Mouse (Mus musculus): ENCODE data around the gene Cog8.

The Cog8 gene

GRCm38 (mm10) chr8:107056076-107056972 lies at the start of gene Cog8, which contains the start of gene Nip7:
TSS of gene Cog8 (minus strand) at chr8:107056689.
TSS of gene Nip7 (plus strand) at chr8:107056877.
- POLR2A ChIA-PET: interaction anchor here in 3 of 4 experiments (0.9 to 7.9 kb wide), 23 partner anchors 8 to 169 kb away, joined by 3 to 62 read pairs (median 4); partner anchors contain the start of genes Pdf (in 3 of the 3), Tmed6 (in 1 of the 3) and Utp4 (in 1 of the 3)
- CTCF ChIA-PET: interaction anchor here in 1 of 4 experiments (0.6 to 1.2 kb wide), 2 partner anchors 25 to 178 kb away, joined by 3 read pairs; partner anchors contain the start of gene Vps4a

- ChIA-PET POLR2A (interaction anchor here (0.6 to 2.1 kb wide), 29 partner anchors 8 to 897 kb away, joined by 3 to 7 read pairs (median 3); partner anchors contain the start of genes Nqo1 (in 3 of the 4), Cog8 (in 1 of the 4), Nfat5 (in 1 of the 4) and Nip7 (in 1 of the 4)), CTCF (interaction anchor here (0.5 to 2.1 kb wide), 46 partner anchors 8 to 697 kb away, joined by 3 to 20 read pairs (median 3); partner anchors contain the start of gene Nob1 (in 2 of the 4))
Measured at GRCm38 (mm10) chr8:107104547-107104946, 48.1 kb upstream of the Cog8 start.

DNA sequence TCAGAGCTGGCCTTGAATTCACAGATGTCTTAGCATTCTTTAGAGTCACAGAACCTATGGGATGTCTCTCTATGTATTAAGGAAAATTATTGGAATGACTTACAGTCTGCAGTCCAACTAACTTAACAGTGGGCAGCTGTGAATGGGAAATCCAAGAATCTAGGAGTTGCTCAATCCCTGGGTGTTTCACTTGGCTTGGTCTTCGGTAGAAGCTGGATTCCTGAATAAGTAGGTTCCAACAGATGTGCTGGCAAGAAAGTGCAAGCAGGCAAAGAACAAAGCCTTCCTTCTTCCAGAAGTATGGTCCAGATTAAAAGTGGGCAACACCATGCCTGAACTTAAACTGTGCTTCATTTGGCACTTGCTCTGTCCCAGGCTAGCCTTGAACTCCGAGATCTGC lies 44.1 kb upstream of the Cog8 start:
- CTCF ChIA-PET: interaction anchor here in 1 of 4 experiments (0.9 kb wide), 1 partner anchor 30 kb away, joined by 7 read pairs; no protein-coding TSS in a partner anchor
- POLR2A ChIA-PET: interaction anchor here in 2 of 4 experiments (0.8 to 5.6 kb wide), 3 partner anchors 9 to 15 kb away, joined by 3 to 25 read pairs (median 3); no protein-coding TSS in a partner anchor

GRCm38 (mm10) chr8:107096366-107097036 lies 40.0 kb upstream of the Cog8 start, which contains the start of gene Terf2:
TSS of gene Terf2 (minus strand) at chr8:107096547.
- POLR2A ChIA-PET: interaction anchor here in 3 of 4 experiments (0.6 to 5.6 kb wide), 11 partner anchors 10 to 307 kb away, joined by 3 to 26 read pairs (median 6); partner anchors contain the start of gene Nqo1 (in 1 of the 3)
- CTCF ChIA-PET: interaction anchor here in 1 of 4 experiments (1.2 kb wide), 1 partner anchor 13 kb away, joined by 5 read pairs; no protein-coding TSS in a partner anchor

DNA sequence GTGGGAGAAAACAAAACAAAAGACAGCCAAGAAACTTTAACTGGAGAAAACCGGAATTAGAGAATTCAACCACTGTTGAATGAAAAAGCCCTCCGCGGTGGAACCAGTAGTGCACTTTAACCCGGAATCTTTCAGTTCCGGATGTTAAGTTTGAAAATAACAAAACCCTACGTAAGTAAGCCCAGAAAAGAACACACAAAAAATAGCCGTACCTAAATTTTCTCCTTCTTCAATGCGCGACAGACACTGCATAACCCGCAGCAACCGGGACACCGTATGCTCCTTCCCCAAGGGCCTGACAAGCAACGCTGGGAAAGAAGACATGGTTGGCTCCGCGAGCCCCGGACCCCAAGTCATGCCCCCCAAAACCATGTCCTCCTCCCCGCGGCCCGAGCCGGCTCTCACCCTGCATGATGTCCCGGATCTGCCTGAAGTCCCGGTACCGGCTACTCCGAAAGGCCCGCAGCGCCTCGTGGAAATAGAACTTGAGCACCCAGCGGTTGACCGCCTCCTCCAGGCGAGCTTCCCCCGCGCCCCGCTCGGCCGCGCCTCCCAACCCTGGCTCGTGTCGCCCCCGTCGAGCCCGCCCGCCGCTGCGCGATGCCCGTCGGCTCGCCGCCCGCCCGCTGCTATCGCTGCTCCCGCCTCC lies 39.4 kb upstream of the Cog8 start:
- ChIA-PET POLR2A (interaction anchor here in 3 of 4 experiments (0.6 to 5.3 kb wide), 9 partner anchors 8 to 93 kb away, joined by 3 to 26 read pairs (median 5); partner anchors contain the start of gene Pdf (in 1 of the 3)), CTCF (interaction anchor here in 1 of 4 experiments (1.0 to 2.2 kb wide), 2 partner anchors 8 to 11 kb away, joined by 3 to 10 read pairs; no protein-coding TSS in a partner anchor)

DNA sequence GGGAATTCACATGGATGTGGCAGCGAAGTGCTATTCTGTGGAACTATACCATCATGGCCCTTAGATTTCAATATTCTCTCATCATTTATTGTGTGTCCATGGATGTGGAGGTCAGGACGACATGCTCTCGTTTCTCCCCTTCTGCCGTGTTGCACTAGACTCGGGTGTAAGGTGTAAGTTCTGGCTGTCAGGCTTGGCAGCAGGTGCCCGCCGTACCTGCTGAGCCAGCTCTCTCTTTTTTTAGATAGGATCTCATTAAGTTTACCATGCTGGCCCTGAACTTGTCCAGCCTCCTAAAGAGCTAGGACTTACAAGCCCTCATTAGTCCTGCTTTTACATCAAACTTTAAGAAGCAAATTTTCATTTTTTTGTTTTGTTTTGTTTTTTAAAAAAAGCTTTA lies 34.0 kb upstream of the Cog8 start:
- CTCF ChIA-PET: interaction anchor here in 1 of 4 experiments (0.6 kb wide), 1 partner anchor 364 kb away, joined by 3 read pairs; no protein-coding TSS in a partner anchor
- POLR2A ChIA-PET: interaction anchor here in 3 of 4 experiments (0.6 to 6.3 kb wide), 8 partner anchors 14 to 233 kb away, joined by 3 to 30 read pairs (median 3); no protein-coding TSS in a partner anchor

DNA sequence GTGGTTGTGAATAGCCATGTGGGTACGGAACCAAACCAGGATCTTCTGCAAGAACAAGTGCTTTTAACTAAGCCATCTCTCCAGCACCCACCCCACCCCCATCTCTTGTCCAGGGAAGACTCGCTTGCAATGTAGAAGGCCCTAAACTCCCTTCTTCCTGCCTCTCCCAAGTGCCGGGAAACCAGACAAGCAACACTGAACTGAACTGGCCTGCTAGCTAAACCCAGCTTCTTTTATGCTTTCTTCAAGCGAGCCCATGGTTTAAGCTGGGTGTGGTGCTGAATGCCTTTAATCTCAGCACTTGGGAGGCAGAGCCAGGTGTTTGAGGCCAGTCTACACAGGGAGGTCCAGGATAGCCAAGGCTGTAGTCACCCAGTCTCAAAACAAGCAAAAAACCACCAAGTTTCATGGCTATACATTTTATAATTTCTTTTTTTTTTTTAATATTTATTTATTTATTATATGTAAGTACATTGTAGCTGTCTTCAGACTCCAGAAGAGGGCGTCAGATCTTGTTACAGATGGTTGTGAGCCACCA lies 32.1 kb upstream of the Cog8 start:
- POLR2A ChIA-PET: interaction anchor here (0.6 to 6.3 kb wide), 26 partner anchors 7 to 469 kb away, joined by 3 to 34 read pairs (median 4); partner anchors contain the start of genes Tmed6 (in 2 of the 4), Nqo1 (in 1 of the 4), Pdf (in 1 of the 4) and Terf2 (in 1 of the 4)
- CTCF ChIA-PET: interaction anchor here in 3 of 4 experiments (0.5 to 2.0 kb wide), 13 partner anchors 16 to 567 kb away, joined by 3 to 11 read pairs (median 4); partner anchors contain the start of gene Vps4a (in 1 of the 3)

DNA sequence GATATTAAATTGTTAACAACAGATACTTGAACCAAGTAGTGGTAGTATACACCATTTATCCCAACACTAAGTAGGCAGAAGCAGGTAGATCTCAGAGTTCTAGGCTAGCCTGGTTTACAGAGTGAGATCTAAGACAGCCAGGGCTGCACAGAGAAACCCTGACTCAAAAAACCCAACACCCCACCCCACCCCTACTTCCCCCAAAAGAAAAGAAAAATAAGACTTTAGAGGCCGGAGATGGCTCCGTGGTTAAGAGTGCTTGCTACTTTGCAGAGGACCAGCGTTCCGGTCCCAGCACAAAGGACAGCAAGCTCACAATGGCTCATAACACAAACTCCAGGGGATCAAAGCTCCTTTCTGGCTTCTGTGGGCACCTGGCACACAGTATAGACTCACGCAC lies 29.5 kb upstream of the Cog8 start:
- POLR2A ChIA-PET: interaction anchor here in 3 of 4 experiments (0.5 to 6.3 kb wide), 27 partner anchors 9 to 503 kb away, joined by 3 to 34 read pairs (median 3); partner anchors contain the start of genes Nqo1 (in 1 of the 3), Pdf (in 1 of the 3), Terf2 (in 1 of the 3) and Tmed6 (in 1 of the 3)
- CTCF ChIA-PET: interaction anchor here (0.6 to 3.8 kb wide), 30 partner anchors 8 to 525 kb away, joined by 3 to 24 read pairs (median 6); partner anchors contain the start of genes Nob1 (in 1 of the 4), Pdf (in 1 of the 4) and Vps4a (in 1 of the 4)

GRCm38 (mm10) chr8:107085358-107085757 lies 28.9 kb upstream of the Cog8 start:
- ChIA-PET CTCF (interaction anchor here (0.6 to 3.8 kb wide), 47 partner anchors 9 to 524 kb away, joined by 3 to 24 read pairs (median 4); partner anchors contain the start of genes Pdf (in 2 of the 4), Nob1 (in 1 of the 4) and Vps4a (in 1 of the 4)), POLR2A (interaction anchor here in 3 of 4 experiments (0.7 to 6.3 kb wide), 22 partner anchors 9 to 271 kb away, joined by 3 to 34 read pairs (median 3); partner anchors contain the start of genes Pdf (in 1 of the 3), Terf2 (in 1 of the 3) and Tmed6 (in 1 of the 3))

GRCm38 (mm10) chr8:107076239-107076888 lies 19.9 kb upstream of the Cog8 start:
- POLR2A ChIA-PET: interaction anchor here in 2 of 4 experiments (1.3 to 4.1 kb wide), 5 partner anchors 8 to 15 kb away, joined by 4 to 34 read pairs (median 8); partner anchors contain the start of gene Tmed6 (in 1 of the 2)
- CTCF ChIA-PET: interaction anchor here in 3 of 4 experiments (0.9 to 4.1 kb wide), 4 partner anchors 9 to 30 kb away, joined by 3 to 24 read pairs (median 6); no protein-coding TSS in a partner anchor

DNA sequence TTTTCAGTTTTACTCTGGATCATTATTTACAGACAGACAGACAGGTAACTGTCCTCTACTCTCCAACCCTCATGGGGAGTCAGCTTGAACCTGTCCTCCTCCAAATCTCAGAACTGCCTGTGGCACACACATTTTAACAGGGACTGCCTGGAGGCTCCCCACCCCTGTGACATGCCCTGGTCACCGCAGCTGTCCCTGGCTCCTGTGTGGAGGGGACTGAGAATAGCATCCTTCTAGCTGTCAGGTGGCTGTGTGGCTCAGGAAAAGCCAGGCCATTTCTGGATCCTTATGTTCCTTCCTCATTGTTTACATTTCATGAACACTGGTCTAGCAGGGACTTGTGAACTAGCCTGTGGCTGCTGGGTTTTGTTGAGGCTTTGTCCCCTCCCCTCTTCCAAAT lies 17.6 kb upstream of the Cog8 start:
- ChIA-PET POLR2A (interaction anchor here in 3 of 4 experiments (0.7 to 4.1 kb wide), 13 partner anchors 8 to 115 kb away, joined by 3 to 34 read pairs (median 3); partner anchors contain the start of genes Pdf (in 1 of the 3) and Tmed6 (in 1 of the 3)), CTCF (interaction anchor here in 2 of 4 experiments (1.1 to 4.1 kb wide), 3 partner anchors 11 to 12 kb away, joined by 4 to 24 read pairs (median 6); no protein-coding TSS in a partner anchor)

DNA sequence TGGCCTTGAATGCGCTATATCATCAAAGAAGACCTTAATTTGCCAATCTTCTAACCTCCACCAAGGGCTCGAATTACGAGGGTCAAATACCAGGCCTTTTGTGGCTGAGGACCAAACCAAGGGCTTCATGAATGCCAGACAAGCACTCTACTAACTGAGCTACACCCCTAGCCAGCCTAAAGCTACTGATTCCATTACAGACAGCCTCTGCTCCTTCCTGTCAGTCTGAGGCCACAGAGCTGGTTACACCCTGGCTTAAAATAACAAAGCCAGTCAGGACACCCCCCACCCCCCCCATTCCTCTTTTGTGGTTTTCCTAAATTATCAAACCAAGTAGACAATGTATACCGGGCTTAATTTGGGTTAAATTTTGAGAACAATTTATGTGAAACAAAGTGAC lies 17.2 kb upstream of the Cog8 start:
- ChIA-PET POLR2A (interaction anchor here in 3 of 4 experiments (0.7 to 4.1 kb wide), 10 partner anchors 9 to 115 kb away, joined by 3 to 34 read pairs (median 4); partner anchors contain the start of gene Pdf (in 1 of the 3)), CTCF (interaction anchor here in 2 of 4 experiments (1.1 to 1.4 kb wide), 2 partner anchors 12 kb away, joined by 4 to 6 read pairs; no protein-coding TSS in a partner anchor)

DNA sequence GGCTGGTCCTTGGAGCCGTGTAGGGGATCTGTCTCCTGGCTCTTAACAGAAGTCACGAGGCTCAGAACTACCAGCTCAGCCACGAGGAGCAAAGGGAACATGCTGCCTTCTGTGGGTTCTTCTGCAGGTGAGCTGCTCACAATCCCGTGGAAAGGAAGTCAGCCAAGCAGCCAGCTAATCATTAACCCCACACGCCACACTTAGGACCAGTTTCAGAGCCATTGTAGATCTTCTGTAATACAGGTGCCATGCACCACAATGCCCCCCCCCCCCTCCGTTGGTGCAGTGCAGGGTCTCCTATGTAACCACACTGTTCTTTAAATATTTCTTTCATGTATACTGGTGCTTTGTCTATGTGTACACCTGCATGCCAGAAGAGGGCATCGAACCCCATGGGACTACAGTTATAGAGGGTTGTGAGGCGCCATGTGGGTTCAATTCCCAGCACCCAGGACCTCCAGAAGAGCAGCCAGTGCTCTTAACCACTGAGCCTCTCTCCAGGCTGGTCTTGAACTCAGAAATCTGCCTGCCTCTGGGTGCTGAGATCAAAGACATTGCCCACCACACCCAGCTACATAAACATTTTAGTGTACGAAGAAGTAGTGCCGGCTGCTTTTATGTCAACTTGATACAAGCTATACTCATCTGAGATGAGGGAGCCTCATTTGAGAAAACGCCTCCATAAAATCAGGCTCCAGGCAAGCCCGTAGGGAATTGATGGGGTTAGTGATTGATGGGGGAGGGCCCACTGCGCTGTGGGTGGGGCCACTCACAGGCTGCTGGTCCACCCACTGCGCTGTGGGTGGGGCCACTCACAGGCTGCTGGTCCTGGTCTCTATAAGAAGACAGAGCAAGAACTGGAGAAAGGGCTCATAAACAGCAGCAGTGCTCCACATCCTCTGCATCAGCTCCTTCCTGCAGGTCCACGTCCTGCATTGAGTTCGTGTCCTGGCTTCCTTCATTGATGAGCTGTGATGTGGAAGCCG lies 9.3 kb upstream of the Cog8 start, which contains the start of gene Tmed6:
Gene Tmed6 (minus strand): TSS at position 134 of the 986 bp plus-strand sequence.
- POLR2A ChIA-PET: interaction anchor here in 3 of 4 experiments (0.5 to 2.9 kb wide), 39 partner anchors 8 to 1413 kb away, joined by 3 to 21 read pairs (median 3); partner anchors contain the start of genes Nip7 (in 2 of the 3), Pdf (in 2 of the 3), Cog8 (in 1 of the 3) and Nfat5 (in 1 of the 3)
- CTCF ChIA-PET: interaction anchor here in 3 of 4 experiments (0.6 to 0.7 kb wide), 3 partner anchors 14 to 35 kb away, joined by 3 to 5 read pairs (median 3); partner anchors contain the start of gene Vps4a (in 1 of the 3)

GRCm38 (mm10) chr8:107062613-107063012 lies 6.1 kb upstream of the Cog8 start:
- ChIA-PET POLR2A (interaction anchor here (0.7 to 1.7 kb wide), 12 partner anchors 14 to 510 kb away, joined by 3 to 8 read pairs (median 3); partner anchors contain the start of gene Pdf (in 1 of the 4)), CTCF (interaction anchor here in 2 of 4 experiments (0.6 kb wide), 3 partner anchors 24 to 1925 kb away, joined by 3 to 8 read pairs (median 3); no protein-coding TSS in a partner anchor)

Measured in embryonic stem cell, embryonic (primary cell).